Mouse (Mus musculus) liver (tissue): ENCODE measurements around the gene Jmjd7.

Experiments used
- DNase-seq: peaks from one replicate; pipeline ENCODE4 v3.0.0-alpha.2; 2020; ENCODE audit warnings: mixed read lengths

Jmjd7 gene

DNA sequence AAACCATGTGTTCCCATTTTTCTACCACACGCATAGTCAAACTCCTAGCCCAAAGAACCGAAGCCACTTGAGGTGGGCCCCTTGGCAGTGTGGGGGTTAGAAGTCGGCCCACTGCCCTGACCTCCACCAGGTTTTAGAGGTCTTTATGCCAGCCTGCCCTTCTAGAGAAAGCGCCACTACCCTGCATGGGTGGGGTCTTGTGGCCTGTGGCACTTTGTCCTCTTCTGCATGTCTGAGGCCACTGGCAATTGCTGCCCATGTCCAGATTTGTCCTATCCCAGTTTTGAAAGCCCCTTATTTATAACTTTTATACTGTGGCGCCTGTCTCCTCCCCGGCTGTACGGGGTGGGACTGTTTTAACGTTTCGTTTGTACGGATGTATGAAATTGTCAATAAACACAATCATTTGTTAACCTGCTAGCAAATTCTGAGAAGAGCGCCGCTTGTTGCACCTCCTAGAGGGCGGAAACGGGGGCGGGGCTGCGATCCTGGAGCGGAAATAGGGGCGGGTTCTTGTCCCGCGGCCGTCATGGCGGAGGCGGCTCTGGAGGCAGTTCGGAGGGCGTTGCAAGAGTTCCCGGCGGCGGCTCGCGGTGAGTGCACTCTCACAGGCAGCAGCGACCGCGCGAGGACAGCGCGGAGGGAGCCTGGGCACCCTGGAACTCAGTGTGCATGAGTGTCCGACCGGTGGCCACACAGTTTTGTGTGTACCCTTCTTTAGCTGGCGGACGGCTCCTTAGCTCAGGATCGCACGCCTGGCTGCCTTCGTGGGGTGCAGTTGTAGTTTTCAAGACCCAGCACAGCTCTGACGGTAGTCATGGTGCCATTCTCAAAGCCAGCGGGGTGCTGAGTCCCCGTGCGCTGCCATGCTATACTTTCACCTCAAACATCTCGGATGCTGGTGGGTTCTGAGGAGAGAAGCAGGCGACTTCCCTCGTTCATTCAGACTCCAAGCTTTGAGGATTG lies at the start of gene Jmjd7, which contains the start of gene Gm28042:
Gene Jmjd7, plus strand, starts transcription at position 500 of the 966 bp plus-strand sequence.
Gene Gm28042, plus strand, starts transcription at position 510 of the 966 bp plus-strand sequence.
- peak; percentile 95 for DNase-seq

DNA sequence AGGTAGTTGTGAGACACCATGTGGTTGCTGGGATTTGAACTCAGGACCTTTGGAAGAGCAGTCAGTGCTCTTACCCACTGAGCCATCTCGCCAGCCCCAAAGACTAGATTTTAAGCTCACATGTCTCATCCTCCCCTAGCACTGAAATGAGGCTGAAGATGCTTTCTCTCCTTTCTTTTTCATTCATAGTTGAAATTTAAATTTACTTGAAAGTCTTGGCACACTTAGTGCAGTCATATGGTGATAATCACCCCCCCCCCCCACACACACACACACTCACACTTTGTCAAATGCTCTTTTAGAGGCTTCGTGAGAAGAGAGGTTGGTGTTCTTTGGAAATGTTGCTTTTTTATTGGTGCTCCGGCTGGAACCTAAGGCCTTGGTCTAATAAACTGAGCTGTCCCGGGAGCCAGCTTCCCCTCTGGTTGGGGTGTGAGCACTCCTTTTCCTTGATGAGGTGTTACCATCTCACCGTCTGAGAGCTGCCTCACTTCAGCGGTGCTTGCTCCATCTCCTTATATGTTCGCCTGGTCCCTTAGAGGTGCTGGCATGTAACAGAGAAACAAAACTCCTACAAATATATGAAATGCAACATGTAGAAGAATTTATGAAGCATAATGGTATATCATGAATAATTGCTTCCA lies 46.8 kb upstream of the Jmjd7 start:
- no peak for DNase-seq

DNA sequence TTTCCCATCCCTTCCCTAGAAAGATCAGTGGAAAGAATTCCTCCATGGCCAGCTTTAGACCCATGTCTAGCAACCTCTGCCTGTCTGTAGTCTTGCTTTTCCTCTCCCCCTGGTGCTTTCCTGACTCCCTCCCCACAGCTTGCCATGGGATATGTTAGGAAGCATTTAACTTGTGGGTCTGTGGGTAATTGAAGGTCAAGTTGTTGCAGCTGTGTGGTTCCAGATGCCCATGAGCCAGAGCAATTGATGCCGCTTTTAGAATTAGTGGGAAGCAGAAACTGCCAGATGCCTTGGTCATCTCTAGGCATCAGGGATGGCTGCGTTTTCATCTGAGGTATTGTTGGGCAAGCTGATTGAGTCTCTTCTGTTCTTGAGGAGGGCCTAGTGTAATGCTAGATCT lies 45.7 kb upstream of the Jmjd7 start:
- DNase-seq, result no peak

DNA sequence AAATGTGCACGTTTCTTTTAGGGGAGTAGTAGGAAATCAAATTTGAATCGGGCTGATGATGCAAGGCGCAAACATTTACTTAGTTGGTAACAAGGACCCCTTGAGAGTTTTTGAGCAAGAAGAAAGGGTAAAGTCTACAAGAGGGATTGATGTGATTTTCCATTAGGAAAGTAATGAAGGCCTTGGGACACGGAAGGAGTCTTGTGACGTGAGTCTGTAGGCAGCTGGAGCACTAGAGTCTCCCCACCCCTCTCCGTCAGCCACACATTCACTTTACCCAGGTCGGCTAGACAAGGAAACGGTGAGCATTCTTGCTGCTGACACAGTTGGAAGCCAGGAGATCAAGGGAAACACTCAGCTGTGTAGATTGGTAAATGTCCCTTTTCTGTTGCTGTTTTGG lies 41.4 kb upstream of the Jmjd7 start:
- no peak for DNase-seq

DNA sequence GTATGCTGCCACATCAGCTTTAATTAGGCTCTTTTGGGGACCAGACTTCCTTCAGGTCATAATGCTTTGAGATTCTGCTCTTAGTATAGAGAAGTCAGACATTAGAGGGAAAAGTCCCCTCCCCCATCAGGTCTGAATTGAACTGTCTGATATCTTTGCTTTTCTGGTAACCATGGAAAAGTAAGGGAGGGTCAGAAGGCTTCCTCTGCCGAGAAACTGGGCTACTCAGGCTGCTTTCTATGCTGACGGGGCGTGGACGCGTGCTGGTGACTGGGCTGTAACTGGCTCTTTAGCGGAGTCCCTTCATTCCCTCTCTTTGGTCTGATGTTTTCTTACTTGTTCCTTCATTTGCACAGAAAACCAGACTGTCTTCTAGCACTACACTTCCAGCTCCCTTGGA lies 40.9 kb upstream of the Jmjd7 start:
- DNase-seq, result no peak

DNA sequence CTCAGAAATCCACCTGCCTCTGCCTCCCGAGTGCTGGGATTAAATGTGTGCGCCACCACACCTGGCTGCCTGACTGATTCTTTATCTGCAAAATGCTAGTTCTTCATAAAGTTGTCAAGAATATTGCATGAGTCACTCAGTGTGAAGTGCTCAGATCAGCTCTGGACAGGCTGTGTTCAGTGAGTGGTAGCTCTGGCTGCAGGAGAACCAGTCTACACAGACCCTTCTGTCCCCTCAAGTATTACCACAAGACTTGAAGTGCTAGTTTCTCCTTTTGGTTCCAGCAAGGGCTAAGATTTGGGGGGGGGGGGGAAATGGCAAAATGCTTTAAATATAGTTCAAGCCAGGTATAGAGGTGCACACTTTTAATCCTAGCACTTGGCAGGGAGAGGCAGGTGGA lies 39.8 kb upstream of the Jmjd7 start:
- DNase-seq, result no peak

DNA sequence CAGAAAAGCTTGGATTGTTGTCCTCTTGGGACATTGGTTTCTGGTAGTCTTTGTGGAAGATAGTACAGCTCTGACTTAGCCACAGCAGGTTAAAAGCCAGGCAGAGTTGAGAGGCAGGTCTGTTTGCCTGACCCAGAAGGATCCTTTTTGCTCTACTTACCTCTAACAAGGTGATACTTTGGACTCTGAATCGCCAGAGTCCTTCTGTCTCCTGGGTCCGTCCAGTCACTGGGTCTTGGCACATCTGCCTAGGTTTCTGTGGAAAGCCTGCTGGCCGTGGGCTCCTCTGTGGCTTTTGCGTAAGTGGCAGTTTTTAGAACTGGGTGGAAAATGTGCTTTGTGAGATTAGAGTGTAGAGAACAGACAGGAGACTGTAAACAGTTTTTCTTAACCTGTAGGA lies 38.3 kb upstream of the Jmjd7 start:
- DNase-seq, result no peak

DNA sequence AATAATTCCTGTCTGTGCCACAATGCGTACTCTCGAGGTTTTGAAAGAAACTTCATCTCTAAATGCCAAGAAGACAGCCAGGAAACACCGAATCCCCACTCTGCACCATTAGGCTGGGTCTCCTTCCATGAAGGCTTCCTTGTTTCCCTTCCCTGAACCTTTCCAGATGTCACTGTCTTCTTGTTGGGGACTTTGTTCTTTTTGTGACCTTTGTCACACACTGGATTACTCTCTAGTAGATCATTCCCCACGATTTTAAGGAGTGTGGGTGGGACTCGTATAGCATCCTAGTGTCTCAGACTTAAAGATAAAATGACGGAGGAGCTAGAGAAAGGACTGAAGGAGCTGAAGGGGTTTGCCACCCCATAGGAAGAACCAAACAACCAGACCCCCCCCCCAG lies 36.4 kb upstream of the Jmjd7 start:
- DNase-seq, result no peak

DNA sequence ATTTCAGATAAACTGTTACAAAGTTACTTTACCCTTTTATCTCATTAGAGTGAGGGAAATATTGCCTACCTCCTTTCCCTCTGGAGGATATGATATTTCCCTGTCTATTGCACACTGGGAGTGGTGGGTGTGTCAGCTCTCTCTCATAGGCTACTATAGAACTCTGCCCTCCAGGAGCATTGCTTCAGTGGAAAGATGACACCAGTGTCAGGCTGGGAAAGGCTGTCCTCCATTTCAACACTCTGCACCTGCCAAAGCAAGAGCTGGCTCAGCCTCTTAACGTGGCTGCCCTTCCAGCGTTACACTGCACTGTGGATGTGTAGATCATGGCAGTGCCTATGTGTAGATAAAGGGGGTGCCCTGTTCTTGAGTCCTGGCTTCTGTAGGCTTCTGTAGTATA lies 34.9 kb upstream of the Jmjd7 start:
- no peak for DNase-seq

DNA sequence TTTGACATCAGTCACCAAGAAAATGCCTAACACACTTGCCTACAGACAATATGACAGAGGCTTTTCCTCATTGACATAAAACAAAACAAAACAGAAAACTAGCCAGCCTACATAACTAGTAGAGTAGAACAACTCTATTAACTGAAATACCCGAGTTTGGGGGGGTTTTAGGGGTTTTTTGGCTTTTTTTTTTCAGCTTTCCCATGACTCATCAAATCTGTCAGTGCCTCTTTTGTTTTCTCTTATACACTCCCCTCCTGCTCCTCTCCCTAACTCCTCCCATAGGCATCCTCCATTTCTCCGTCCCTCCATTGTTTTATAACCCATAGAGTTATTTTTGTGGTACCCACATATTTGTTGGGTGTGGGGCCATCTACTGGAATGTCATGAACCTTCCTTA lies 33.8 kb upstream of the Jmjd7 start:
- DNase-seq, result no peak

DNA sequence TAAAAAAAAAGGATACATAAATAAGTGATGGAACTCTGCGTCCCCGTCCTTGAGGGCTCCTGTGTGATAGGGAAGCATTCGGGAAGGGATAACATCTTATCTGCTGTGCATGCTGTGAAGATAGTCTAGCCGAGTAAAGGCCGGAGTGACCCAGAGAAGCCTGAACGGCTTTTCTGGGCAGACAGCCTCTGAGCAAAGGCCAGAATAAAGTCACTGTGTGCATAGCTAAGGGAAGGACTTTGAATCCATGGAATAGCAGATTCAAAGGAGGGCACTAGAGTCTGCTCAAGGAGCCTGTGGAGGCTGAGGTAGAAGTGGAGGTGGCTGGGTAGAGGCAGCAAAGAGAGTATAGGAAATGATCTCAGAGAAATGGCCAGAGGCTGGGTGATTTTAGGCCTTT lies 32.4 kb upstream of the Jmjd7 start:
- DNase-seq, result no peak

DNA sequence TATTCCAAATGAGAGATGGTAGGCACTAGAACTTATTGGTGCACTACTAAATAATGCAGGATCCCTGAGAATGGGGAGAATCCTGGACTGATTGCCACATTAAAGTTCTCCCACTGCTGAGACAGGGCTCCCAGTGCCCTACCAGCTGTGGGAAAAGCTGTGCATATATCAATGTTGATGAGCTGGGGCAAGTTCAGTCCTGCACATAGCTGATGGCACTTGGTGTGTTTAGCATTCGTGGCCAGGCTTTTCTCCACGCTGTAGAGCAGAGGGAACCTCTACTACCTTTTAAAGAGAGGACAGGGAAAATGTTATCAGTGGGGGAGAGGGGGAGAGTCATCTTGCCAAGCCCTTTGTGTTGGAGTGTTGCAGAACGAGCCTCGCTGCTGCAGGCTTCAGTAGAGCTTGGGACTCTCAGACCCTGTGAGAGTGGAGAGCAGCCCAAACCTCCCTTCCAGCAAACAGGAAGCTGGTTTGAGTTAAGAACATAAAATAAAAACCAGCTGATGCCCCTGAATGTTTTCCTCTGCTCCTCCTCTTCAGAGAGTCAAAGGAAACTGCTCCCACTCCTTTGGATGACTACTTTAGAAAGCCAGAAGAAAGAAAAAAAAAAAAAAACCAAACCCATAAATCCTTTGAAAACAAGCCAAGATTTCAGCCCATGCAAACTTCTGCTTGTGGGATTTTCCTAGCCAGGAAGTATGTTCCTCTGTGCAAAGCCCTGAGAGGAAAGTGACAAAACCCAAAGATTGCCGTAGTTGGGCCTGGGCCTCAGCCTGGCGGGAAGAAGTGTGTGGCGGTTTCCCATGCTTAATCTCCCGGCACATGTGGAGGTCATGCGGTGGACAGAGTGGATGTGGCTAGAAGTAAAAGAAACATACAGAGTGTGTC lies 31.6 kb upstream of the Jmjd7 start:
- no peak for DNase-seq

DNA sequence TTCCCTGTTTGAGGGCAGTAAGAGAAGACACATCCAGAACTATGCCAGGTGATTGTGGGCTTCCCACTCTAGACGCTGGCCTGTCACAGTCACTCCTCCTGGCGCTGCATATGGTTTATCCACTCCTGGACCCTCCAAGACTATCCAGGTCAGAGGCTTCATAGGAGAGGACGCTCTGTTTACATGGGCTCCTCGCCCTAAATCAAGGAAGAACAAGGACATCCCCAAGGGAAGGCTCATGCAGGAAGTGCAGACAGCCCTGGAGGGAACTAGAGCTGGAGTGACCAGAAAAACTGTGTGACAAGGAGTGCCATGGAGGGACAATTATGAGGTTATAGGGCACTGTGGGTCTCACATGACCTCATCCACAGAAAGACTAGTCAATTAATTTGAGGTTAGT lies 29.9 kb upstream of the Jmjd7 start:
- DNase-seq, result no peak

DNA sequence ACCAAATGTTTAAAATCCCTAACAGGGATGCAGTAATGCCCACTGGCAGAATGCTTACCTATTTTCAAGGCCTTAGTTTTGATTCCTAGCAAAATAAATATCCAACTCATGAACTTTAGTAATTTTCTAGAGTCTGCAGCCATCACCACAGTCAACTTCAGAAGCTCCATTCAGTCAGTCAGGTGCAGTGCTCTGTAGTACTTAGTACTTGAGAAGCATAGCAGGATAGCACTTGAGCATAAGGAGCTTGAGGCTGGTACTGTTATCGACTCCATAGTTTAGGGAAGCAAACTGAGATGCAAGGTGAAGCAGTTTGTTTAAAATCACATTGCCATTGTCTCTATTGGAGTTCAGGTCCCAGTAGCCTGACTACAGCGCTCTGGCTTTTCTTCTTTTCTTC lies 27.6 kb upstream of the Jmjd7 start:
- DNase-seq, result no peak

DNA sequence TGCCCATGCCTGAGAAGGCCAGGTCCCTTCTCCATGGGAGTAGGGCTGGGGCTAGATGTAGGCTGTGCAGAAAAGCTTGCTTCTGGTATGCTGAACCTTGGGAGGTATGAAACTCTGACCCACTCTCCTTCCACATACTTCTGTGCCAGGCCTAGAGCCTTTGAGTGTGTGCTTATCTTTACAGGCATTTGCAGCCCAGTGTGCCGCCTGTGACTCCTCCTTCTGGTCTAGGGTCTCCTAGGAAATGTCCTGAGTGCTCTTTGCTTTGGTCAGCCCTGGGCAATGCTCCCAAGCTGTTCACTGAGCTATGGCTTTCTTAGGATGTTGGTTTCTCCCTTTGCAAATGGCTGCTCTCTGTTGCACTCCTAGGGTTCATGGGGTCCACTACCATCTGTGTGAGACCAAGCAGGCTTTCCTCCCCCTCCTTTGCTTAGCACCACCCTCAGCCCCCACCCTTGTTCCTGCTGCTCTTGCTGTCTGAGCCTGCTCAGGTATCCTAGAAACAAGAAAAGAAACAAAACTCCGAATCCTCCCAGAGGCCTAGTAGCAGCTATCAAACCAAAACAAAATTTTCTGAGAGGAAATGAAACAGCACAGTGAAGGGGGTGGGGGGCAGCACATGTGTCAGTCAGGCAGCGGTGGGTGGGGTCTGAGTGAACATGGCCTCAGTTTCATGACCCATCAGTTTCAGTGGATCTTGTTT lies 26.2 kb upstream of the Jmjd7 start:
- DNase-seq, result no peak

DNA sequence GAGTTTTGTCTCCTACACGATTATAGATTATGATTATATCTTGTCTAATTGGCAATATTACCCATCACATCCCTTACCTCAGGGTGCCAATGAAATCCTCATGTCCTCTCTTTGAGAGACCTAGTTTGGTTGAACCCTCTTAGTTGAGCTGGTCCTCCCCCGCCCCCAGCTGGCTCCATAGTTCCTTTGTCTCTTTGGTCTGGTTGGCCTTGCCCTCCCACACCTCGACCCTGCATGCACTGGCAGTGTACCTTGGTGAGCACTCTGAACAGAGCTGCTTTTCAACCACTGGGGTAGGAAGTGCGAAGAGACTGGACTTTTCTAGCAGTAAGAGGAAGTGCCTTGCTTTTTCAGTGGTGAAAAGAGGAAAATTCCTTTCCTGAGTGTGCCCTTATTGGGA lies 25.3 kb upstream of the Jmjd7 start:
- no peak for DNase-seq

DNA sequence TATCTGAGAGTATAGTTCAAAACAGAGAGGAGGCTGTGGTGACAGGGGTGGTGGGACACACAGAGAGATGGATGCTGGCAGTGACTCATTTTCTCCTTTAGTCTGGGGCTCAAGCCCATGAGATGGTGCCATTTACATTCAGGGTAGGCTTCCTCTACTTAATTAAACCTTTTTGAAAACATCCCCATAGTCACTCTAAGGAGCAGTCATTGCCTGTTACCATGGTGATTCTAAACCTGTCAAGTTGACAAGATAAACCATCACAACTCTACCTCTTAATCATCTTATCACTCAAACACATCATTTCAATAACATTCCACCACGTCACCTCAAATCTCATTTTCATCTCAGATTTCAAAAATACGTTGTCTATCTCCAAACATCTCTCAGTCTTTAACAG lies 23.3 kb upstream of the Jmjd7 start:
- DNase-seq, result no peak

DNA sequence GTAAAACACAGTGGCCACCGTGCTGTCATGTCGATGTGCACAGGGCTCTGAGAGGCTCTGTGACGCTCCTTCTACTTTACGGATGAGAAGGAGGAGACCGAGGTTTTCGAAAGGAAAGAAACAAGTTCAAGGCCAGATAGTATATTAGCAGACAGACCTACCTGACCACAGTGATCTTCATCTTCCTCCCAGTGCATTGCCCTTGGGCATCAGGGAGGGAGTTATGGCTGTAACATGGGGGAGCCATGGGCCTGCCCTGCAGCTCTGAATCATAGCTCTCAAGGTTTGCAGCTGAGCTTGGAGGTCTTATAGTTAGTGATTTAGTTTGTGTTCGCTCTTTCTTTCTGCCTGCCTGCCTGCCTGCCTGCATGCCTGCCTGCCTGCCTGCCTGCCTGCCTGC lies 20.6 kb upstream of the Jmjd7 start:
- DNase-seq, result no peak

DNA sequence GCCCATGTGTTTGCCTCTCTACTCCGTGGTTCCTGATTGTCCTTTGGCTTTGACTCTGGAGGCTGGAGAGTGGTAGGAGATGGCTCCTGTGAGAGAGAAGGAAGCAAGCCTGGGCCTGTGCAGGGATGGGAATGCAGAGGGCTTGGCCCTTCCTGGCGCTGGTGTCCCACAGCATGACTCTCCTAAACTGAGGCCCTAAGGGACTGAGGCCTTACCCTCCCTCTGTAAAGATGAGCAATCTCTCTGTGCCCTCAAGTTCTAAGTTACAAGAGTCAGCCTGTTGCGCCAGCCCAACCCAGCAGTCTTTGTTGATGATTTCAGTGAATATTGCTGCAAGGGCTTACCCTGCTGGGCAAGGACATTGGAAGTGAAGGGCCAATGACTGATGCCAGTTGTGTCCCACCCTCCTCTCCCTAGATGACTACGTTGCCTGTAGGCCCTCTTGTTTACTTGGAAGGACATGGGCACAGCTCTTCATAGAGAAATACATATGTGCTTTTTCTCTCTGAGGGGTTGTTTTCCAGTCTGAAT lies 19.5 kb upstream of the Jmjd7 start:
- DNase-seq, result no peak

DNA sequence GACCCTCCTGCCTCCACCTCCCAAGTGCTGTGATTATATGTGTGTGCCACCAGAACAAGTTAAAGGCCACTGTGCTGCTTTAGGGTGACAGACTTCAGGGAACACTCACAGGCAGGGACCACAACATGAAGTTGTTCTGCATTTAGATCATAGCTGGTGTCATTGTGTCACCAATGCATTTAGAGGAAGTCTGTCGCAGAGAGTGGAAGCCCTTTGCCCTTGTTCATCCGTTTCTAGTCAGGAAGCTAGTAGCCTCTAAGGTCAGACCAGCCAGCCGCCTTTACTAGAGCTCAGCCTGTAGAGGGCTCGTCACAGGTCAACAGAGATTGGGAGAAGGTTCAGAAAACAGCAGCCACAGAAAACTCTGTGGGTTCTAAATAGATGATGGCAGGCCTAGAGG lies 18.6 kb upstream of the Jmjd7 start:
- peak; percentile 28 for DNase-seq

DNA sequence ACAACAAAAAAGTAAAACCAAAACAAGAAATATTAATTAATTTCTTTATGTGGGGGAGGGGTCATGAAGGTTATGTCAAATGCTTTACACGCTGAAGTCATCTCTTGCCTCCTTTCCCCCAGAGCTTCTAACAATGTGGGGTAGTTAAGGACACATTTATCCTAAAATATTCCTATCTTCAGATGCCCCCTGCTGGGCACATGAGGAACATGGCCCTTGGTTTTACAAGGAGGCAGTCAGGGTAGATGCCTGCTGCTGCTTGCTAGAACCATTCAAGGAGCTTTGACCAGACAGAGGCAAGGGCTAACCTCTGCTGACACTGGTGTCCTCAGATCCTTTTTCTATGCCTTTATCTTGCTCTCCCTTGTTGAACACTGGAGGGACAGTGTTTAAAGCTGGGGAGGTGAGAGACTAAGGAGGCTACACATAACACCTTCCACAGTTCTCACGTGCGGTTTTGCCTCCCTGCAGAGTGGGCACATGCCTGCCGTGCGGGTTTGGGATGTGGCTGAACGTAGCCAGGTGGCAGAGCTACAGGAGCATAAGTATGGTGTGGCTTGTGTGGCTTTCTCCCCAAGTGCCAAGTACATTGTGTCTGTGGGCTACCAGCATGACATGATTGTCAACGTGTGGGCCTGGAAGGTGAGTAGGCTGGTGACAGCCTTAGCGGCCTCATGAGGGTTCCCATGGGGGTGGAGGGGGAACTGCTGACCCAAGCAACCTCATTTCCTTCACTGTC lies 15.7 kb upstream of the Jmjd7 start:
- DNase-seq, result peak; percentile 60

DNA sequence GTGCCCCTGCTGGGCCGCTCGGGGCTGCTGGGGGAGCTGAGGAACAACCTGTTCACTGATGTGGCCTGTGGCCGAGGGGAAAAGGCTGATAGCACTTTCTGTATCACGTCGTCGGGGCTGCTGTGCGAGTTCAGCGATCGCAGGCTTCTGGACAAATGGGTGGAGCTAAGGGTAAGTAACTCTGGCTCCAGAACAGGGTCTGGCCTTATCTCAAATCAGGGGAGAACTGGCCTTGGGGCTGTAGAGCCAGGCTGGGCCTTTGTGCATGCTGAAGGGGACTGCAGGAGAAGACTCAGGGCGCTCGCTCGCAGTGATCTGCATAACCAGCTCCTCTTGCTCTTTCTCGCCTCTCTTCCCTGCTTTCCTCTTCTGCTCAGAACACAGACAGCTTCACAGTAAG lies 14.4 kb upstream of the Jmjd7 start:
- peak; percentile 19 for DNase-seq
